Mouse (Mus musculus): ENCODE results near the gene Parva.

The Parva gene

DNA sequence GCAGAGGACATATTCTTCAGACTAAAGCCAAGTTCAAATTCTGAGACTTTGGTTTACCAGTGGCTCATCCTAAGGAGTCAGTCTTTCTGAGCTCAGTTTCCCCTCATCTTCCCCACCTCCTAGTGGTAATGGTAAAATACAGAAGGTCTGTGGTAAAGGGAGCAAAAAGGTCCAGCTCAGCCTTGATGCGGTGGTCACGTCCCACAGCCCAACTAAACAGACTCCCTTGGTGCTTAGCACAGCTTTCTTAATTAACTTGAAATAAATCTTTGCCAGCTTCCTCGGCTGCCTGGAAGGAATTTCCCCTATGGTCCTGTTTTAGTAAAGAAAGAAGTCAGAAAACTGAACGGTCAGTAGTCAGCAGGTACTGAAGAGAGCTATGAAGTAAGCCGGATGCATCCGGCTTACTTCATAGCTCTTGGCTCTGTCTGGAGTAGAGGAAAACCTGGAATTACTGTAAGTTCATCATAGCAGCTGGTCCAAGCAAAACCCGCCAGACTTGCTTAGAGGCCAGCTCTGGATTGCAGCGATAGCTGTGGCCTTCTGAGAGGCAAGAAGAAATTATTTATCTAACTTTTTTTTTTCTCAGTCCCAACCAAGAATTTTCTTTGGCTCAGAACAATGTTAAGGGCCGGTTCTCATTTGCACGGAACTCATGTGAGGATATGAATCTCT lies 176.3 kb downstream of the Parva start:
- CTCF ChIA-PET = no interaction called here
- POLR2A ChIA-PET = no interaction called here

- ChIA-PET CTCF (no interaction called here), POLR2A (no interaction called here)
These were observed 176.9 kb downstream of the Parva start for GRCm38 (mm10) chr7:112604209-112604608.

GRCm38 (mm10) chr7:112614046-112614790 lies 186.9 kb downstream of the Parva start:
- POLR2A ChIA-PET = no interaction called here
- CTCF ChIA-PET = no interaction called here

GRCm38 (mm10) chr7:112614791-112615668 lies 187.7 kb downstream of the Parva start:
- CTCF ChIA-PET = interaction anchor here in 1 of 4 experiments (0.7 kb wide), 1 partner anchor 237 kb away, joined by 4 read pairs; no protein-coding TSS in a partner anchor
- POLR2A ChIA-PET = interaction anchor here in 2 of 4 experiments (0.6 to 0.7 kb wide), 3 partner anchors 74 to 1468 kb away, joined by 4 to 6 read pairs (median 5); no protein-coding TSS in a partner anchor

GRCm38 (mm10) chr7:112620322-112621179 lies 193.2 kb downstream of the Parva start:
- POLR2A ChIA-PET = no interaction called here
- CTCF ChIA-PET = interaction anchor here in 2 of 4 experiments (0.7 kb wide), 2 partner anchors 228 to 268 kb away, joined by 3 read pairs; no protein-coding TSS in a partner anchor

GRCm38 (mm10) chr7:112627481-112627880 lies 200.2 kb downstream of the Parva start:
- POLR2A ChIA-PET = interaction anchor here in 1 of 4 experiments (1.1 kb wide), 1 partner anchor 261 kb away, joined by 3 read pairs; no protein-coding TSS in a partner anchor
- CTCF ChIA-PET = interaction anchor here in 2 of 4 experiments (0.5 to 0.6 kb wide), 2 partner anchors 196 to 236 kb away, joined by 3 to 5 read pairs; no protein-coding TSS in a partner anchor

DNA sequence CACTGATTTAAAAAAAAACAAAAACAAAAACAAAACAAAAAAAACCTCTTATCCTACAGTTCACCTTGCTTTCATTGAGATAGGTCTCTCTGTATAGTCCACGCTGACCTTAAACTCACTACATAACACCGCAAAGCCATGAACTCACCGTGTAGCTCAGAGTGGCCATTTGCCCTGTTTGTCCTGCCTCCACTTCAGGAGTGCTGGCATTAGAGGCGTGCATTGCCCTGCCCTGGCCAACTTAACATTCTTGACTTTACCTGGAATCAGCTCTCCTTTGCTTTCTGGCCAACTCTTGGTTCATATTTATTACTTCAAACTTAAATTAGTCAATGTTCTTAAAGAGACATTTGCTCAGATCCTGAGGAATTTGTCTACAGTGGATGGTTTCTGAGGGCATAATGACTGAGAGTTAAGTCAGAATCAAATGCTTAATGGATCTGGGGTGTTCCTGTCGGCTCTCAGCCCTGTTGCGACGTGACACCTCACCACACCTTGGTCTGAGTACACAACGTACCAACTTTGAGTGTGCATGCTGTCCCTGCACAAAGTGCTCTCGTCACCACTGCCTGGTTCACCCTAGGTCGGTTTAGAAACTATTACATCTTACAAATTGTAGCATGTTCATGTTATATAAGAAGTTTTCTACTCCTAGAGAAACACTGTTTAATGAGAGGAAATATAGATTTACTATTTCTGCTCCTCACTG lies 207.4 kb downstream of the Parva start:
- POLR2A ChIA-PET = no interaction called here
- CTCF ChIA-PET = interaction anchor here in 1 of 4 experiments (1.5 kb wide), 1 partner anchor 10 kb away, joined by 4 read pairs; no protein-coding TSS in a partner anchor

- CTCF ChIA-PET = interaction anchor here in 1 of 4 experiments (0.6 kb wide), 1 partner anchor 756 kb away, joined by 5 read pairs; no protein-coding TSS in a partner anchor
- POLR2A ChIA-PET = no interaction called here
These were observed 208.6 kb downstream of the Parva start for GRCm38 (mm10) chr7:112635936-112636335.
